Mouse (Mus musculus): ENCODE measurements at regions not wholly inside any gene's neighbourhood (a gene's known extent, or its start where the extent isn't known, plus 50 kb on each side); places are given as distances from the start of the nearest gene placed in this dataset.

DNA sequence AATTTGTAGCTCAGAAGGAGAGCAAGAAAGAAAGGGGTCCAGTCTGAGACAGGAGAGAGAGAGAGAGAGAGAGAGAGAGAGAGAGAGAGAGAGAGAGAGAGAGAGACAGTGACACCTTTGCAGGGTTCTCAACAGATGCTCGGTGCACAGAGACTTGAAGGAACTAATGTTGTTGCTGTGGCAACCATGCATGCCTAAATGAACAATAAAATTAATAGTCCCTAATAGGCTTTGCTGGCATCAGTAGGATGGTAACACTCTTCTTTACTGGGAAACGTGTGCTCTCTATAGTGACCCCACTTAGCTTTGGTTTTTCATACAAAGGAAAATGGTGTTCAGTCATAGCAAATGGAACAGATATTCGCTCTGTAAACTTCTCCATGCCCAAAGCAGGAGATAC is 69.5 kb upstream of the Gnao1 start:
- TF ChIP-seq CTCF (IDR thresholded peaks at IDR 0.05; ENCODE audit: control insufficient read depth, insufficient read depth, insufficient read length) (no peak), MYOD1 (IDR thresholded peaks at IDR 0.05; ENCODE audit: control insufficient read depth, insufficient read length, low read depth) (no peak), USF1 (IDR thresholded peaks at IDR 0.05; ENCODE audit: low read depth) (no peak), MYOG (IDR thresholded peaks at IDR 0.05; ENCODE audit: control insufficient read depth, extremely low read depth, insufficient read length) (no peak), FOSL1 (IDR thresholded peaks at IDR 0.05; ENCODE audit: insufficient read depth, low read length, poor library complexity, severe bottlenecking) (no peak), CEBPB (IDR thresholded peaks at IDR 0.05; ENCODE audit: low read depth) (no peak)
